10 mouse cellular contexts compared by ENCODE assay signal in genomic region chr19:4498062-4498933, GRCm38 (mm10). TPM values are rescaled to one million over a fixed set of nuclear protein-coding genes. Genes with fewer than 3 reads are reported as not detected.
DNase-seq lines count a peak whose midpoint lies in the region; ATAC-seq lines count a peak whose summit lies in the region.
"Had no signal": no experiment of that assay in that cellular context is flagged by ENCODE, and none has a peak within 500 bp of the region (broad histone marks: within the 10 kb centered on the region; RNA-seq: fewer than 3 reads in every experiment).

Gene 2010003K11Rik, minus strand, starts transcription at chr19:4498583.

- peak within 1 kb of the TSS; percentile 33 for H3K4me2 ChIP-seq in heart, embryonic 13.5 days
- peak within 1 kb of the TSS; percentile 30; the same call in 1 of the 2 replicates for H3K4me2 ChIP-seq in embryonic facial prominence, embryonic 15.5 days (replicated peaks)
- H3K4me2 ChIP-seq in liver, embryonic 15.5 days = no peak within 1 kb of the TSS; the same call in 1 of the 2 replicates

- intact Hi-C loops in heart, postnatal 10 days (cut with DNase I) = loop anchor here (2.0 to 5.0 kb wide), 2 partner anchors 129 to 245 kb away; partner anchors contain the start of gene Rce1

- no peaks in the 10 kb centered on the region for H3K27me3 ChIP-seq in heart, embryonic 13.5 days (replicated peaks)
- H3K27me3 ChIP-seq in embryonic facial prominence, embryonic 15.5 days = no peaks in the 10 kb centered on the region
- no peaks in the 10 kb centered on the region for H3K27me3 ChIP-seq in liver, embryonic 15.5 days

- H3K27ac ChIP-seq in heart, embryonic 13.5 days (replicated peaks) = no peak within 1 kb of the TSS
- H3K27ac ChIP-seq in embryonic facial prominence, embryonic 15.5 days (replicated peaks) = no peak within 1 kb of the TSS
- H3K27ac ChIP-seq in liver, embryonic 15.5 days (replicated peaks) = 0 out of 2 replicates have a peak within 1 kb of the TSS, but pooled peaks have one; percentile 14

- DNase-seq in heart, postnatal 10 days = no peak
- peak; percentile 92 for DNase-seq in adipocyte (ENCODE audit: low spot score)
- no peak for DNase-seq in layer of hippocampus, postnatal 10 days (ENCODE audit: low spot score in 2 of 2)

- peaks cover 14% of the 10 kb centered on the region for H3K4me1 ChIP-seq in heart, embryonic 13.5 days
- peaks cover 8% of the 10 kb centered on the region; the same call in 1 of the 2 replicates for H3K4me1 ChIP-seq in embryonic facial prominence, embryonic 15.5 days
- H3K4me1 ChIP-seq in liver, embryonic 15.5 days (replicated peaks) = peaks cover 20% of the 10 kb centered on the region

- no peaks in the 10 kb centered on the region for H3K9me3 ChIP-seq in heart, embryonic 13.5 days
- no peaks in the 10 kb centered on the region for H3K9me3 ChIP-seq in embryonic facial prominence, embryonic 15.5 days (replicated peaks)
- H3K9me3 ChIP-seq in liver, embryonic 15.5 days (replicated peaks) = no peaks in the 10 kb centered on the region

- WGBS in heart, embryonic 13.5 days = 59% methylated on average over 16 of the region's 16 CpGs
- WGBS in embryonic facial prominence, embryonic 15.5 days = 57% methylated on average over 16 of the region's 16 CpGs
- 57% methylated on average over 16 of the region's 16 CpGs for WGBS in liver, embryonic 15.5 days (ENCODE audit: insufficient replicate concordance)

- ATAC-seq in heart, embryonic 13.5 days (ENCODE audit: extremely low read depth, insufficient number of reproducible peaks, low FRiP score, low TSS enrichment) = no peak
- ATAC-seq in embryonic facial prominence, embryonic 15.5 days (ENCODE audit: insufficient number of reproducible peaks, low FRiP score, low TSS enrichment, low read depth) = no peak
- no peak for ATAC-seq in liver, embryonic 15.5 days (ENCODE audit: insufficient read depth)
- ATAC-seq in granulocyte monocyte progenitor cell, adult 5-6 weeks (replicated peaks; ENCODE audit: poor library complexity, severe bottlenecking) = no peak
- ATAC-seq in erythroid progenitor cell, adult 5-6 weeks (replicated peaks; ENCODE audit: low FRiP score, poor library complexity, severe bottlenecking) = no peak

- H3K4me3 ChIP-seq in heart, embryonic 13.5 days = no peak within 1 kb of the TSS
- no peak within 1 kb of the TSS for H3K4me3 ChIP-seq in embryonic facial prominence, embryonic 15.5 days (replicated peaks)
- H3K4me3 ChIP-seq in liver, embryonic 15.5 days (replicated peaks) = no peak within 1 kb of the TSS

- H3K9ac ChIP-seq in heart, embryonic 13.5 days = no peak within 1 kb of the TSS
- 0 out of 2 replicates have a peak within 1 kb of the TSS, but pooled peaks have one; percentile 6 for H3K9ac ChIP-seq in embryonic facial prominence, embryonic 15.5 days
- no peak within 1 kb of the TSS for H3K9ac ChIP-seq in liver, embryonic 15.5 days

- H3K36me3 ChIP-seq in heart, embryonic 13.5 days = no peaks in the 10 kb centered on the region
- H3K36me3 ChIP-seq in embryonic facial prominence, embryonic 15.5 days = no peaks in the 10 kb centered on the region
- no peaks in the 10 kb centered on the region for H3K36me3 ChIP-seq in liver, embryonic 15.5 days (replicated peaks)

RNA-seq across cellular contexts. Expression of gene 2010003K11Rik, which starts in this region (rescaled TPM):
- polyA plus RNA-seq in heart, embryonic 13.5 days (2015; fragmentation: Nextera tagmentation; extraction: Ambion mirVana) = not detected in 2 replicates
- total RNA-seq in heart, postnatal 10 days (2021) = 1 to 10 TPM in 1 of 2 experiments, under 1 TPM in 1; 0.30 to 1.0 TPM
- not detected in 2 replicates for polyA plus RNA-seq in embryonic facial prominence, embryonic 15.5 days (2015; fragmentation: Nextera tagmentation; extraction: Ambion mirVana)
- 0.09 TPM in 1 of 2 replicates, not detected in the other for polyA plus RNA-seq in liver, embryonic 15.5 days (2015; fragmentation: Nextera tagmentation; extraction: Ambion mirVana)
- total RNA-seq in layer of hippocampus, postnatal 10 days (2021) = not detected
- not detected in 2 replicates for total RNA-seq in granulocyte monocyte progenitor cell, adult 5-6 weeks (2014; fragmentation: Nextera tagmentation)
- total RNA-seq in granulocyte monocyte progenitor cell, adult 5-6 weeks (2017) = not detected in 2 replicates
- not detected in 2 replicates for total RNA-seq in erythroid progenitor cell, adult 5-6 weeks (2015; ENCODE audit: low replicate concordance)
- not detected in 2 replicates for total RNA-seq in erythroid progenitor cell, adult 5-6 weeks (2017; ENCODE audit: low replicate concordance)
- total RNA-seq: gastrocnemius, adult 18-20 months; left cerebral cortex, postnatal 36 days had no signal
